Mouse (Mus musculus) midbrain, embryonic 14.5 days (tissue): ENCODE measurements around the gene 0610030E20Rik. TPM values are rescaled to one million over a fixed set of nuclear protein-coding genes. Genes with fewer than 3 reads are reported as not detected.
A peak's percentile ranks its signal among the peaks of the same experiment; 100 is the strongest.

Source experiments
- ATAC-seq: fragments of 200-750 bp; cut with Nextera tagmentation; 2 replicates; pipeline ENCODE4 v1.8.0; 2017; ENCODE audit warnings: moderate number of reproducible peaks, moderate library complexity; ENCODE audit not compliant: low FRiP score, low TSS enrichment
- DNase-seq: peaks from one replicate; pipeline ENCODE4 v3.0.0-alpha.2; 2015
- H3K27ac ChIP-seq: fragments of 300-500 bp; sonication (generic); replicated peaks from 2 replicates; pipeline ENCODE4 v1.5.1; 2014; ENCODE audit warnings: mild to moderate bottlenecking, low read depth, low read length, moderate library complexity
- H3K27me3 ChIP-seq: fragments of 300-500 bp; sonication (generic); 2 replicates; pipeline ENCODE4 v1.6.1; 2014; ENCODE audit warnings: low read length, control low read depth, mixed read lengths; ENCODE audit not compliant: control insufficient read depth, insufficient read depth
- H3K36me3 ChIP-seq: fragments of 300-500 bp; sonication (generic); 2 replicates; pipeline ENCODE4 v1.6.1; 2014; ENCODE audit warnings: low read length, control low read depth; ENCODE audit not compliant: control insufficient read depth, insufficient read depth
- H3K4me1 ChIP-seq: fragments of 300-500 bp; sonication (generic); 2 replicates; pipeline ENCODE4 v1.6.1; 2014; ENCODE audit warnings: mild to moderate bottlenecking, antibody characterized with exemption, low read length, control low read depth; ENCODE audit not compliant: control insufficient read depth, insufficient read depth
- H3K4me2 ChIP-seq: fragments of 300-500 bp; sonication (generic); 2 replicates; pipeline ENCODE4 v1.6.1; 2014; ENCODE audit warnings: mild to moderate bottlenecking, low read length, moderate library complexity
- H3K4me3 ChIP-seq: fragments of 300-500 bp; sonication (generic); replicated peaks from 2 replicates; pipeline ENCODE4 v1.5.1; 2014; ENCODE audit warnings: low read depth, low read length
- H3K9ac ChIP-seq: fragments of 300-500 bp; sonication (generic); replicated peaks from 2 replicates; pipeline ENCODE4 v1.6.1; 2014; ENCODE audit warnings: mild to moderate bottlenecking, low read length, moderate library complexity
- H3K9me3 ChIP-seq: fragments of 300-500 bp; sonication (generic); 2 replicates; pipeline ENCODE4 v1.6.1; 2016; ENCODE audit warnings: low read length, control low read depth, mixed read lengths; ENCODE audit not compliant: control insufficient read depth
- WGBS: fragments of 180-500 bp; shearing (Covaris S2); extraction: QIAGEN DNeasy Blood & Tissue Kit; methylation state at CpG from one replicate; pipeline ENCODE4 v1.1.7; 2014; 5-methylcytosine and 5-hydroxymethylcytosine counted together
- polyA plus RNA-seq: library from polyadenylated mRNA; unstranded; fragments of >200 nt; fragmentation: Nextera tagmentation; extraction: Ambion mirVana; gene quantifications from 2 replicates; pipeline ENCODE4 v1.2.1, GENCODE M21; 2014

0610030E20Rik gene
- polyA plus RNA-seq, 1 experiment from 2014 or later = 16.0 TPM

DNA sequence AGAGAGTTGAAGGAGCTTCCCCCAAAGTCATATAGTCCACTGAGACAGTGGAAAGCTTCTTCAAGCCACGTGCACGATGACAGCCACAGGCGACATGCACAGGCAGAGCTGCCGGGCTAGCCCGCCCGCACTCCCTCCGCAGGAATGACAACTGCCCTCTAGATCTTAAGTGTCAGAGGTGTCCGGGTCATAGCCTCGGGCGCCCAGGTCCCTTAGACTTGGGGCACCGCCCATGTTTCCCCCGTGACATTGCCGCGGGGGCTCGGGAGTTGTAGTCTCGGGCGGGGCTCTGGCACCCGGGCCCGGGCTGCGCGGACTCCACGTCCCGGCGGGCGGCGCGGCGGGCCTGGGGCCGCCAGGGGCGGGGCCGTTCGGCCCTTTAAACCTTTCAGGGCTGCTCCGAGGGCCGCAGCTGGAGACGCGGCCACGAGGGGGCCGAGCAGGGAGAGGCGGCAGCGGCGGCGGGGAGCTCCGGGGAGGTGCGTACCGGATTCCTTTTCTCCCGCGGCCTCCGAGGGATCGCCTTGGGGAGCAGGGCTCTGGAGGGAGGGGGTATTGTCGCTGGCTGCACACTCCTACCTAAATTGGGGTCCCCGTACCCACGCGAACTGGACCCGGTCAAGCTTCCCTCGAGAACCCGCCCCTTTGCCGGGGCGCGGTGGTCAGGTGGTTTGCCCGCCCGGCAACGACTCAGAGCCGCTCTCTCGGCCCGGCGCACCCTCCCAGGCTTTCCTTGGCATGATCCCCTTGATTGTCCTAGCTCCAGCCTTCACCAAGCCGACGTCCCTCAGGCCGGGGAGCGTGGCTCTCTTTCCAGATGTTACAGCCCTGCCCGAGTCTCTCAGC is 8.2 kb downstream of the 0610030E20Rik start, which contains the start of gene Tmem150a:
Tmem150a (plus strand) TSS at position 382 of the 846 bp plus-strand sequence.
- no peaks in the 10 kb centered on the region for H3K27me3 ChIP-seq
- peak; percentile 87 for DNase-seq
- H3K9me3 ChIP-seq = no peaks in the 10 kb centered on the region
- peaks cover 11% of the 10 kb centered on the region; the same call in 1 of the 2 replicates for H3K4me1 ChIP-seq
- peak within 1 kb of the TSS; percentile 59 for H3K4me3 ChIP-seq
- H3K36me3 ChIP-seq = peaks cover 34% of the 10 kb centered on the region
- peak; percentile 87 for ATAC-seq
- under 1% methylated on average over 70 of the region's 71 CpGs for WGBS
- peak within 1 kb of the TSS; percentile 61 for H3K27ac ChIP-seq
- H3K9ac ChIP-seq = peak within 1 kb of the TSS; percentile 68
- peak within 1 kb of the TSS; percentile 59 for H3K4me2 ChIP-seq

DNA sequence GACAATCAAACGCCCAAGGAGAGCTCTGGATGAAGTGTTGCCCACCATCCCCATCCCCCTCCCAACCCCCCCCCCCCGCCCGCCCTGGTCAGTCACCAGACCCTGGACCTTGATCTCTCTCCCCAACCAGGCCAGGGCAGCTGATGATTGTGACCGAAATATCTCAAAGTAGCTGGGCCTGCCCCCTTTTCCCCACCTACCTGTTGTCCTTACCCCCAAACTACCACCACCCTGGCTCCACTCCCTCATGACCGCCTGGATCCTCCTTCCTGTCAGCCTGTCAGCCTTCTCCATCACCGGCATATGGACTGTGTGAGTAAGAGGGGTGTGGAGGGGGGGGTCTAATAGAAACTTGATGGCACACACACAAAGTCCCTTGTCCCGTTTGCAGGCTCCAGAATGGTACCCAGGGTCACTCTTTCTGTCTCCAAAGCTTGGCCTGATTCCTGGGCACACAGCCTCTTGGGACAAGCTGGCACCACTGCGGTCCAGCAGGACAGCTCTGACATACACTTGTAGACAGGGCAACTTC is 8.9 kb downstream of the 0610030E20Rik start:
- DNase-seq (no peak), ATAC-seq (peak; percentile 2; the same call in 1 of the 2 replicates)
- no peaks in the 10 kb centered on the region for H3K27me3 ChIP-seq
- 37% methylated on average over 8 of the region's 8 CpGs for WGBS
- H3K27ac ChIP-seq = no peak overlapping the region
- H3K4me1 ChIP-seq = peaks cover 15% of the 10 kb centered on the region; the same call in 1 of the 2 replicates
- H3K9me3 ChIP-seq = no peaks in the 10 kb centered on the region
- H3K4me3 ChIP-seq = peak overlapping the region; percentile 59
- peaks cover 28% of the 10 kb centered on the region for H3K36me3 ChIP-seq
- H3K9ac ChIP-seq = peak overlapping the region; percentile 68
- peak overlapping the region; percentile 59 for H3K4me2 ChIP-seq

DNA sequence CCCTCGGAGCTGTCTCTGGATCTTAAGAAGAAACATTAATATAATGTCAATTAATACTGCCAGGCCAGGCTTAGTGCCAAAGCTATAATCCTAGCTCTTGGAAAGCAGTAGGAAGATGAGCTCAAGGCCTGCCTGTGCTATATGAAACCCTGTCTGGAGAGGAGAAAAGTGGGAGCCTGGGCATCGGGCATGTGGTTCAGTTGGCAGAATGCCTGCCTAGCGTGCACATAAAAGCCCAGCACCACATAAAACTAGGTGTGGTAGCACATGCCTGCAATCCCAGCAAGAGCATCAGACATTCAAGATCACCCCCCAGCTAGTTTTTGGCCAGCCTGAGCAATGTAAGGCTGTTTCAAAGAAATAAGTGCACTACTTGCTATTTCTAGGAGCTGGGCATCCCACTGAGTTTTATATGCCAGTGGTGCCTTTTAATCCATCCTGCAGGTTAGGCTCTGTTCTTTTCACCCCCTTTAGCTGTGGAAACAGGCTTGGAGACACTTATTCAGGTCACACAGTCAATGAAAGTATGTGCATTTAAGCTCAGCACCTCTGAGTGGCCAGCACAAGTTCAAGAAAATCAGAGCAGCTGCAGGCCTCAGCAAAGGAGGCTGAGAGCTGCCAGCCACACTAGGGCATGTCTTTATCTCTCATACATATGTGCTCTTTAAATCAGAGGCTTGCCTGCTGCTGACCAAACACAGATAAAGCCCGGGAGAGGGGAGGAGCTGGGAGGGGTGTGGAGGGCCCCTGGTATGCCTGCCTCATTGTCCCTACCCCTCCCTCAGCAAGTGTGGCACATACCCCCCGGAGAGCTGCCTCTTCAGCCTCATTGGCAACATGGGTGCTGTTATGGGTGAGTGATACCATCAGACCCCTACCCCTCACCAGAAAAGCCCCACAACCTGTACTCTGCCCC is 10.3 kb downstream of the 0610030E20Rik start:
- ATAC-seq (no peak), DNase-seq (no peak)
- H3K4me2 ChIP-seq = no peak overlapping the region
- 83% methylated on average over 5 of the region's 5 CpGs for WGBS
- H3K9ac ChIP-seq = no peak overlapping the region
- no peak overlapping the region for H3K4me3 ChIP-seq
- H3K36me3 ChIP-seq = peaks cover 24% of the 10 kb centered on the region
- H3K27me3 ChIP-seq = no peaks in the 10 kb centered on the region
- H3K4me1 ChIP-seq = peaks cover 22% of the 10 kb centered on the region; the same call in 1 of the 2 replicates
- no peaks in the 10 kb centered on the region for H3K9me3 ChIP-seq
- H3K27ac ChIP-seq = no peak overlapping the region

DNA sequence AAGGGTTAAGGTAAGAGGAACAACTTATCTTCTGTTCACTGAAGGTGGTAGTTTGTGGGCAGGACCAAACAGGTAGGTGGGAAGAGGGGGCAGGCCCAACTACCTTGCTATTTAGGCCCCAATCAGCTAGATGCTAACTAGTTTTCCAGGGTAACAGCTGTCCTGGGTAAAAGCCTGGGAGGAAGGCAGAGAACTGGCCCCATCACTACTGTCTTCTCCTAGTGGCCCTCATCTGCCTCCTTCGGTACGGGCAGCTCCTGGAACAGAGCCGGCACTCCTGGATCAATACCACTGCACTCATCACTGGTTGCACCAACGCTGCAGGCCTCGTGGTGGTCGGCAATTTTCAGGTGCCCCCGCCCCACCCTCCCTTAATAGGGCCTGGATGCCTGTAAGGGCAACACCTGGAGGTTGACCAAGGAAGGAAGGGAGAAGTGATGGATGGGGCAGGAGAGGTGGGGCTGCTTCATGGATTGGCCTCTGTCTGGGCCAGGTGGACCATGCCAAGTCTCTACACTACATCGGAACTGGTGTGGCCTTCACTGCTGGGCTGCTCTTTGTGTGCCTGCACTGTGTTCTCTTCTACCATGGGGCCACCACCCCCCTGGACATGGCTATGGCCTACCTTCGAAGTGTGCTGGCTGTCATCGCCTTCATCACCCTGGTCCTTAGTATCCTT is 11.1 kb downstream of the 0610030E20Rik start:
- peaks cover 22% of the 10 kb centered on the region for H3K36me3 ChIP-seq
- no peak overlapping the region for H3K9ac ChIP-seq
- WGBS = 92% methylated on average over 10 of the region's 10 CpGs
- no peak for DNase-seq
- H3K4me3 ChIP-seq = no peak overlapping the region
- H3K27me3 ChIP-seq = no peaks in the 10 kb centered on the region
- no peak overlapping the region for H3K27ac ChIP-seq
- no peak for ATAC-seq
- no peaks in the 10 kb centered on the region for H3K9me3 ChIP-seq
- H3K4me2 ChIP-seq = no peak overlapping the region
- peaks cover 22% of the 10 kb centered on the region; the same call in 1 of the 2 replicates for H3K4me1 ChIP-seq

DNA sequence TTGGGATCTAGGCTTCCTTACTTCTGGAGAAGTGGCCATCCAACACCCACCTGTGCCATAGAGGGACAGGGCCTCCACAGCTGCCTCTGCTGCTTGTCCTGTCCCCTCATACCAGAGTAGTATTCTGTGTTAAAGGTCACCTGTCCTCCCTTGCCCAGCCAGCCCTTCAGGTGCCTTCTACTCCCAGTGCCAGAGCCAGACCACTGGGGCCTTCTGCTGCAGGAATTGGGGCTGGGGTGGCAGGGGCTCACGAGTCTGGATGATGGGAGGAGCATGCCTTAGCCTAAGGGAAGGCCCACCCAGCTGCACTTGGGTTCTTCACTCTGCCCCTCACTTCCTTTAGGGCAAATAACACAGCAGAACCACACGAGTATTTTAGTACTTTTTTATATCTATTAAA is 12.2 kb downstream of the 0610030E20Rik start:
- 89% methylated on average over 2 of the region's 2 CpGs for WGBS
- no peak overlapping the region for H3K4me2 ChIP-seq
- ATAC-seq (no peak), DNase-seq (no peak)
- no peaks in the 10 kb centered on the region for H3K9me3 ChIP-seq
- H3K27me3 ChIP-seq = no peaks in the 10 kb centered on the region
- H3K4me1 ChIP-seq = peaks cover 22% of the 10 kb centered on the region; the same call in 1 of the 2 replicates
- peaks cover 22% of the 10 kb centered on the region for H3K36me3 ChIP-seq
- H3K9ac ChIP-seq = no peak overlapping the region
- no peak overlapping the region for H3K4me3 ChIP-seq
- no peak overlapping the region for H3K27ac ChIP-seq

DNA sequence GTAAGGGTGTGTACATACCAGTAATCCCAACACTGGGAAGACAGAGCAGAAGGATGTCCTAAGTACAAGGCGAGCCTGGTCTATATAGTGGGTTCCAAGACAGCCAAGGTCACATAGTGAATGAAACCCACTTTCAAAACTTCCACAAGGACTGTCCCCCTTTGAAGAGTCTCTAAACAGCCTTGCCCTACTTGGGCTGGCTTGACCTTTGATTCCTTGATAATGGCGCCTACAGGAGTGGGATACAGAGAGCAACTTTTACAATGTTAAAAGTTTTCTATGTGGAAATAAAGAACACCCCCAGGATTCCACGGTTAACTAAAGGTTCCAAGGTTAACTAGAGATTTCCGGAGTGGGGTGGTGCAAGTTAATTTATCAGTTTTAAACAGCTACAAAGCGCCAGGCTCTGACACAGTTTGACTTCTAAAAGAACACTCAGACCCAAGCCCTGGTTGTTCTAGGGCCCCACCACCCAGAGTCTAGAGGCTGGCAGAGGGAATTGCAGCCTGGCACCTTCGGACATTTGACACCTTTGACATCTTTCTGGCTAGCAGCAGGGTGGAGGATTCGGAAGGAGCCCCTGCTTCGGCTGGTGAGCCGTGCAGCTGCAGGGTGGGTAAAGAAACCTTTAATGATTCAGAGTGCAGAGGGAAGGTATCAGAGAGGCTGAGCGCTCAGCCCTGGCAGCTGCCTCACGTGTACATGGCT is 12.9 kb downstream of the 0610030E20Rik start:
- DNase-seq = no peak
- Histone ChIP-seq H3K4me3 (no peak overlapping the region), H3K4me2 (no peak overlapping the region), H3K36me3 (peaks cover 22% of the 10 kb centered on the region), H3K4me1 (peaks cover 16% of the 10 kb centered on the region; the same call in 1 of the 2 replicates), H3K9ac (no peak overlapping the region), H3K27me3 (no peaks in the 10 kb centered on the region), H3K9me3 (no peaks in the 10 kb centered on the region), H3K27ac (no peak overlapping the region)
- 88% methylated on average over 11 of the region's 11 CpGs for WGBS
- no peak for ATAC-seq

DNA sequence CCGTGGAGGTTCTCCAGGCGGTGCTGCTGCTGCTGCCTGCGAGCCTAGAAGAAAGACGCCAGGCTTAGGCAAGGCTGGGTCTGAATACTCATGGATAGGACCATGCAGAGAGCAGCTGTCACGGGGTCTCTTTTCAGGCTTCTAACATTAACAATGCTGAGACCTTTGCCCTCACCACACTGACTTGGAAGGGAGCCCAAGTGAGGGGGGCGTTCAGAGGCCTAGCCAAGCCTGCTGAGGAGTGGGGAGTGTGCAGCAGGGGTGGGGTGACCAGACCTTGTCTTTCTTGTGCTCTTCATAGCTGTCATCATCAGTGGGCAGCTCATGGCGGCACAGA is 13.4 kb downstream of the 0610030E20Rik start:
- Histone ChIP-seq H3K27me3 (no peaks in the 10 kb centered on the region), H3K4me1 (peaks cover 16% of the 10 kb centered on the region; the same call in 1 of the 2 replicates), H3K9me3 (no peaks in the 10 kb centered on the region), H3K4me2 (no peak overlapping the region; the same call in 1 of the 2 replicates), H3K9ac (no peak overlapping the region), H3K36me3 (peaks cover 22% of the 10 kb centered on the region), H3K27ac (no peak overlapping the region), H3K4me3 (no peak overlapping the region)
- 70% methylated on average over 7 of the region's 7 CpGs for WGBS
- ATAC-seq (no peak), DNase-seq (no peak)
